Mouse (Mus musculus): ENCODE measurements at regions not wholly inside any gene's neighbourhood (a gene's known extent, or its start where the extent isn't known, plus 50 kb on each side); places are given as distances from the start of the nearest gene placed in this dataset.

DNA sequence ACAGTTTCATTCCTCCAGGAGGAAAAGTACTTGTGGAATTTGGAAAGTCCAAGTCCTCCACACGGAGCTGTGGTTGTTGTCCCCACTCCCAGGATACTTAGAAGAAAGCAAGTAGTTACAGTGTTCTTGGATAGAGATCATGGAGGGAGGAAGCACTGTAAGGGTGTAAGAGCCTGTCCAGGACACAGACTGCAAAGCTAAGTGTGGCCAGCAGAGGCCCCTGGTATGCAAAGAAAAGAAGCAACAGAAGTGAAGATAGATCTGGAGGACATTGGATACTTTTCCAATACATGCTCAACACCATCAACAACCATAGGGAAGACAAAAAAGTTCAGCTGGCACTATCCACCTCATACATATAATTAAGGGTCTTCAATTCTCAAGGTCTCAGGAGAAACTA is 197.4 kb downstream of the Meis1 start:
- DNase-seq = no peak

DNA sequence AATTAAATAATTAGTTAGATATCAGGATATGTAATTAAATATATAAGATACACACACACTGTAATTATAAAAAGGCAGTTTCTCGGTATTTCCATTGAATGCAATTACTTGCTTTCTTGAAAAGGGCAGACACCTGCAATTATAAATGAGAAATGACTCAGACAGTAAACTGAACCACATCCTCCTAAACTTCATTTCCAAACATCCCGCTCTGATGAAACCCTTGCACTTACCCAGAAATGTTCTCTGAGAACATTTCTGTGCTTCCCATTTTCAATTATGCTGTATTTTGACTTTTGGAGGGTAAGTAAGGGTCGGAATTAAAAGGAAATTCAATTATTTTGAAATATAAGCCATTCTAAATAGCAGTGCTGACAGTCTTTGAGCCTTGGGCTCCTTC is 204.7 kb downstream of the Meis1 start:
- DNase-seq = no peak

DNA sequence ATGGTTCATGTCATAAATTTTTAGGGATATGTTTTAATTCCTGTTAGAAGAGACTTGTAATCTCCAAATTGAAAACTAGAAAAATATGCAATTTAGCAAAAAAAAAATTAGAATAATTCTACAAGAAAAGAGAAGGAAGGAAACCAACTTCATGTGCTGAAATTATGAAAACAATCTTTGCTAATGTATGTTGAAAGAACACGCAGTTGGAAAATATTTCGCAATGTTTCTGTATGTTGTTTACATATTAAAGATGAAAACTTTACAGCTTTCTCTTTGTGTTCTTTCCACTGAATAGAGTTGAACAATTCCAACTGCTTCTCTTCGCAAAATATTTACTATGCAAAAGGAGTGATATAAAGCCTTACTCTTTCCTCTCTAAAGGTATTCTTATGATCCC is 251.3 kb downstream of the Meis1 start:
- DNase-seq = no peak

DNA sequence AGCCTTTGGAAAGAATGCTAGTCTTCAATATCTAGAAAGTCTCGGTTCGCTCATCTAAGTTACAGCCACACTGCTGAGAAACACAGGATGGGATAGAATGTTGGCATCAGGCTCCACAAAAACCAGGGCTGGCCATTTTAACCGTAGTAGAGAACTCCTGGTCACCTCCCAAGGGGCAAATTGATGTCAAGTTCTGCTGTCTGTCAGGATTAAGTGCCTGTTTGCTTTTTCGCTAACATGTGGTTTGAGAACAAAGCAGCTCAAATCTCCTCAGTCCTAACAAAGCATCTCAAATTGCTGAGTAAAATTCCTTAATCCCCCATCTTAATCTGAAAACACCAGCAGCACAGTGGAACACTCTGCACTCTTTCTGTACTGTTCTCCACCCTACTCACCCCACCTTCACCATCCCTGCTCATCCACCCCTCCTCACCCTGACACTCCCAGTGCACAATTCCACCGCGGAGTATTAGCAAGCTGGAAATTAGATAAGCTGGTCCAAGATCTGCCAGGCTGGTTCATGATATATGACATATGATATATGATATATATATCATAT is 252.2 kb downstream of the Meis1 start:
- no peak for DNase-seq

DNA sequence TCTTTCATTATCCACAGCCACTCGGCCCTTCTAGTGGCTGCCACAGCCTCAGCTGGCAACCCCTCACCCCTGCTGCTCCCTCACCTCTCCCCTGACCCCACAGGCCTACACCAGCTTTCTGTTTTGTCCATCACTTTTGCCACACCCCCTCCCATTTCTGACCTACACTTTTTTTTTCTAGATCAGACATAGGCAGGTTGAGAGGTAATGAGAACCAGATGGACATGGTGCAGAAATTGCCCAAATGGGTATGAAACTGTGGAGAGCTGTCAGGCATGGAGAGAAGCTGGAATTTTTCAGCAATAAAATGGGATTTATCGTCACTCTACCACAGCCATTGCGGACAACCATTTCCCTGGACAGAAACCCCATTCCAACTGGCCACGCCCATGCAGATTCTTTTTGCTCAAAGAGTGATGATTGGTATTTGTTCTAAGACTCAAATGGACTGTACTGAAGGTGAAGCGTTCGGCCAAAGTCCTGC is 260.2 kb downstream of the Meis1 start:
- no peak for DNase-seq

DNA sequence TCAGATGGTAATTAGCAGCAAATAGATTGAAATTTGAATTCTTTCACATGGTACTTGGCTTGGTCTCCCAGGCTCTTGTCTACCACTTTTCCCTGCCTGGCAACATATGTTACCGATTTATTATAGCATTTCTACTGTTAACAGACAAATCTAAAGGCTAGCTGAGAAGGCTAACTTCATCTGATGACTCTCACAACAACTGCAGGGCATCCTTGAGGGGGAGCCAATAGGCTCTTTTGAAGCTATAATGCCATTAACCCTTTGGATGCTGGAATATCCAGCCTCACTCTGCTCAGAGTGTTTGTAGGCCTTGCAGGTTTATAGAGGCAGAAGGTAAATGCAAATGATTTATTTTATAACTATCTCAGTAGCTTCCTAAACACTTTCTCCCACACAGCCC is 262.2 kb downstream of the Meis1 start:
- no peak for DNase-seq

DNA sequence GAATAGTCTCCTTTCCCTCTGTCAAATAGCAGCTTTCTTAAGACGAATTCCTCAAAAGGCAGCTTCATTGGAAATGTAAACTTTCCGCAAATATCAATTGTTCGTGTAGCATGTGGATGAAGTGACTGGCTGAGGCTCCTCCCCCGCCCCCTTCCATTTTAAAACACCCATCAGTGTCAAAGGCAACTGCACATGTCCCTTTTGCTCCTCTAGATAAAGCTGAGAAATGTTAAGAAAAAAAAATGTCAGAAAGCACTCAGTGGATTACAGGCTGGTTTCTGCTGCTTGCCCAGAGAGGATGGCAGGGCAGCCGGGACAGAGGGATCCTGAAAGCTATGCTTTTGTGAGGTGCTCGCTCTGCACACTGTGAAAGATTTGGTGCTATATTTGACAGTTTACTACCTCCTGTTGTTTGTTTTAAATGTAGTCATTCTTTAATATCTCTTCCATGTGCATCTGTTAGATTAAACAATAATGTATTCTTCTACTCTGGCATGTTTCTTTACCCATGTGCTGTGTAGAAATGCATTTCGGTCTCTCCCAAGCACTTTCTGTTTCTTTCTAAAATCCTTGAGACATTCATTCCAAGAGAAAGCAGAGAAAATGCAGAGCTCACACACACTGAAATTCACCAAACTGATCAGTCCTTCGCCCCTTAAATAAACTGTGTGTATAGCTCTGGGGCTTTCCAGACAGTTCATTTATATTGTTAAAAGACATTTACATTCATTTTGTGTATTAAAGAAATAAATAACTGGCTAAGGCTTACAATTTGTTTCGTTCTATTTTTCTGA is 263.9 kb downstream of the Meis1 start:
- no peak for DNase-seq

DNA sequence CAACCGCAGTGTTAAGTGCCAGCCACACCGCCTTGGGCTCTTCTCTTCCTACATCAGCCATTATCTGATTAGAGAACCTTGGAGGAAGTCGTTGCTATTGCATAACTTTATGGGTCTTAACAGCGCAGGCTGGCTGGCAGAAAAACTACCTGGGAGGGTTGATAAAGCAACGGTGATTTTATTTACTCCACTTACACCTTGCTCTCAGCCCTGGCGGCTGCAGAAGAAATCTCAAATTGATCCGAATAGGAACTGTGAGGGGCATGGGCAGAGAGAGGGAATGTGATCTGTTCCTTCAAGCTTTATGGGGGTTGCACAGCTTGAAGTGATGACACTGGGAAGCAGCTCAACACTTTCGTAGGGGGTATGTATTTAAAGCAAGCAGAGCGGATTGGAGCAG is 264.9 kb downstream of the Meis1 start:
- DNase-seq = no peak

DNA sequence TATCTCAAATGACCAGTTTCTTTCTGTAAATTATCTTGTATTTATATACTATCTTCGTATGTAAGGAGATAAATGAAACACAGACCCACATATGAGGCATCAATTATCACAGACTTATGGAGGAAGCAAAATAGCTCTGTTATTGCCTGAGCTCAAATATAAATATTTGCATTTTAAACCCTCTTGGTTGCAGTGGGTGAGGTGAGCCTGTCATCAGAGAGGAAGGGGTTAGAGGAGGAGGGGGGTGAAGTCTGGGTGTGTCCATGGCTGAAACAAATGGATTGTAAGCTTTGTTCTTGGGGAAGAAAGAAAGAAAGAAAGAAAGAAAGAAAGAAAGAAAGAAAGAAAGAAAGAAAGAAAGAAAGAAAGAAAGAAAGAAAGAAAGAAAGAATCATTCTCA is 265.5 kb downstream of the Meis1 start:
- no peak for DNase-seq

DNA sequence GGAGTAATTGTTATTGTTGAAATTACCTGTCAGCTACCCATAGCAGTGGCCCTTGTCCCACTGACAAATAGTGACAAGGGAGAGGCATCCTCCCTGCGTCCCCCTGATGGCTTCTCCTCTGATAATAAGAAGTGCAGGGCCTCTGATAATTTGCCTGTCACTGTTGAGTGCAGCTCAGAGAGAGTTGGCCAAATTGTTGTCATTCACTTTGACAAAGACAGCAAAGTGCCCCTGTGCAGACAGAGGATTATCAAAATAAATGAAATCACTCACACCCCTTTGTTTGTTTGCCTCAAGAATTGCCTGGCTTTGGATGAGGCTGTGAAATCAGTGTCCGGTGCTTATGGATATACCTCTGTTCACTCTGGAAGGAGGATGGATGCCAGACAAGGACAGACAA is 266.3 kb downstream of the Meis1 start:
- no peak for DNase-seq

DNA sequence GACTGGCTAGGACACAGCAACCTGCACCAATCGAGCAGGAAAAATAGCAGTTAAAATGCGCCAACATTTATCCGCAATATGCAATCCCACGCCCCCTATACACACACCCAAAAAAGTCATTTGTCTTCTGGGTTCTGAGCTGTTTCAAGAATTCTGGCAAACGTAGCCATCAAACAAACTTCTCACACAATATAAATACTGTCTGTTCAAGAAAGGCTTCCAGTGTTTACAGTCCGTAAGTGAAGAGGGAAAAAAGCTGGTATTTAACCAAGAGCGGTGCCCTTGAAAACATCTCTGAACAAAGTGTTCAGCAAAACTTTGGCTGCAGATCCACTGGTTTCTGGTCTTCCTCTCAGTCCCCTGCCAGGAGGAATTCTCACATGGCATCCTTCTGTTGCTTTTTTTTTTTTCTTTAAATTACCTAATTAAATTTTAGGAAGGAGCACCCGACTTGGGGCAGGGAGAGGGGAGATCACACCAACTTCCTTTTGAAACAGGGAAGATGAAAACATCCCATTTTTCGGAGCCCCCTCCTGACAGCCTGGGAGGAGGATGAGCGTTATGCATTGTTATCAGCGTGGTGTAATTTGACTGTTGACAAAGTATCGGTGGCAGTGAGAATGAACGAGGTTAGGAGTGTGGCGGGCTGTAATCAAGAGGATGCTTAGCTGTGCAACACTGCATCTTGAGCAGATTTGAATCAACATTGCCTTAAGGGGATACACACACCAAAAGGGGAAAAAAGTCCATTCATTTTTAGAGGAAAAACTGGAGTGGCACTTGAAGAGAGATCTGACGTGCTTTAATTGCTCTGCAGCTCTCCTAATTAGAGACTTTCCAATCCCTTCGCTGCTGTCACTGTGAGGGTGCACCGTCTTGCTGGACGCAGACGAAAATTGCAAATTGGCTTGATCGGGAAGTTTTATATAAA is 267.6 kb downstream of the Meis1 start:
- no peak for DNase-seq

DNA sequence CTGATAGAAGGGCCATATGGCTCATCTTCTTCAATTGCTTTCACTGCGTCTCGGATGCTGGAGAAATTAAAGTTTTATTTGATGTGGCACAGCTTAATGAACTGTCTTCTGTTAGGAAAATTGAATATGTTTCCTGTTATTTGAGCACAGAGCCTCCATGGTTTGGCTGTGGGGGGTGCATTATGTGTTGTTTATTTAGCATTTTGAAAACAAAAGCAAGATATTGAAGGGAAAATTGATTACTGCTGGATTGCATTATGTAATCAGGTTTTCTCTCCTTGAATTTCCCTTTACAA is 268.8 kb downstream of the Meis1 start:
- no peak for DNase-seq

DNA sequence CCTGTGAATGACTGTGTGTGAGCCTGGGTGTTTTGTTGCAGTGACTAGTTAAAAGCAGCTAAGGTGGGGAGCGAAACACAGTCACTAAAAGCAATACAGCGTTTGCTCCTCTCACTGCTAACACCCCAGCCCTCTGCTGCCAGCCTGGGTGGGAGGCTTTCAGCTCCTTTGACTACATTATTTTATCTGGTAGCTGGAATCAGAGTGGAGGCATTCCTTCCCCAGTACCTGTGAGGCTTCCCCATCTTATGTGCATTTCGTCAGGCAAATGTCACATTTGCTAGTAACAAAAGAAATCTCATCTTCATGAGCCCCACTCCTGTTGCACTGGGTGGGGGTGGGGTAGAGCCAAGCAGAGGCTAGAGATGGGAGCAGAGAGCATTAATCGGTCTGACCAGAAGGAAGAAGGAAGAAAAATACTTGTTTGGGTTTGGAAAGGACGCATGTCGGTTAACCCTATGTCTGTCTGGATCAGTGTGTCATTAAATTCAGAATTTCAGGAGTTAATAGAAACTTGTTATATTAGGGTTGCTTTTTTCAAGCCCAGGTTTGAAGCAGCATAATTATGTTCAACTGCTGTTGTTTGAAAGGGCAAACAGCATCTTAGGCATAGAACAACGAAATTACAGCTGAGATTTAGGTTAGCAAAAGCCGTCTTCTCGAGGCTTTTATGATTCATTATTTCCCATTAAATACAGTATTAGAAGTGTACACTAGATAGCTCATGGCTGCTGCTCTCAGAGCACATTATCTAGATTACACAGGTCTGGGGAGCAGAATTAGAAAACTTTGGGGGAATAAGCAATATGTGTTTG is 269.3 kb downstream of the Meis1 start:
- DNase-seq = no peak

DNA sequence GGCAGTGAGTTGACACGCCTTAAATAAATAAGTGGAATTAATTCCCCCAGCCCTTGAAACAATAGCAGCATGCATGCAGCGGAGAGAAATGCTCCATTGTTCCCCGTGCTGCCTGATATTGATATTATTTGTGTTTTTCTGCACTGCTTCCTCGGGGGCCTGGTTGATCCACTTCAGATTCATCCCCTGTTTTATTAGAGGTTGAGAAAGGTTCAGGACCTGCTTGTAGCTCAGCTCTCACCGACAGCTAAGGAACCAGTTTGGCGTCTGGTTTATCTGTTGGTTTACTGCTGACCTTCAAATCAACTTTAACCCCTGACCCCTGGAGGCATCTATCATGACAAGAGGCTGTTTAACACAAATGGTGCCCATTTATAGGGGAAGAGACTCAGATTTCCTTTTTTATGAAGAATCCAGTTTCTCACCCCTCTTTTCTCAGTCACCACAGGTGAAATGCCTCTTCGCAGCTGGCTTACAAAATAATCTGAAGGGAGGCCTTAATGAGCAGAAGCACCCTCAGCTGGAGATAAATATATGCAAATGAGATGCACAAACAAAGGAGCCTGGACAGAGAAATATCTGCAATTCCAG is 270.8 kb downstream of the Meis1 start:
- no peak for DNase-seq

DNA sequence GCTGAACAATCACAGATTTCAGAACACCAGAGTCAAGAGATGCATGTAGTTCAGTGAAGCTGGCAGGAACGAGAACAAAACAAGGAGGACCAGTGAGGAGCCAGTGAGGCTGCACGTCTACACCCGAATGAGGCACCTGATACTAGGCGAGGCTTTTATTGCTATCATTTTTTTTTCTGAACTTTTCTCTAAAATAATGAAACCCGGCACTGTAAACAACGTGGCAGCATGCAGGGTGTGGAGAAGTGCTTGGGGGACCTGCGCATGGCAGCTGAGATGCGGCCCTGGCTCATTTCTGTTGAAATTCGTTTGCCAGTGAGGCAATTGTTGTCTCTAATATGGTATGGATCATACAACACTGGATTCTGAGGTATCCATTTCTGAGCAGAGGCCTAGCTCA is 271.4 kb downstream of the Meis1 start:
- DNase-seq = no peak

DNA sequence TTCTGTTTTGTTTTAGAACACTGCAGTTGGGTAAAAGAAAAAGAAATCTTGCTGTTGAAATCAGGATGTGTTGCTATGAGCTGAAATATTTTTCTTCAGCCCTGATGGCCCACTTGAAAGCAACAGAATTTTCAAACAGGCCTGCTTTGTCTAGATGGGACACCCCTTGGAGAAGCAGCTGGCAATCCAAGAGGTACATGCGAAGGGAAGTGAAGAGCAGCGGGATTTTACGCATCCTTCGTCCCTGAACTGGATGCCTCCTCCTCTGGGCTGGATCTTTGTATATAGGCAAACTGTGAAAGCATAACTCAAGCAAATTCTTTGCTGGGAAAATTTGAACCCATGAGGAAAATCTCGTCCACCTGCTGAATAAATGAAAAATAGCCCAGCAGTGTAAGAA is 272.3 kb downstream of the Meis1 start:
- no peak for DNase-seq

DNA sequence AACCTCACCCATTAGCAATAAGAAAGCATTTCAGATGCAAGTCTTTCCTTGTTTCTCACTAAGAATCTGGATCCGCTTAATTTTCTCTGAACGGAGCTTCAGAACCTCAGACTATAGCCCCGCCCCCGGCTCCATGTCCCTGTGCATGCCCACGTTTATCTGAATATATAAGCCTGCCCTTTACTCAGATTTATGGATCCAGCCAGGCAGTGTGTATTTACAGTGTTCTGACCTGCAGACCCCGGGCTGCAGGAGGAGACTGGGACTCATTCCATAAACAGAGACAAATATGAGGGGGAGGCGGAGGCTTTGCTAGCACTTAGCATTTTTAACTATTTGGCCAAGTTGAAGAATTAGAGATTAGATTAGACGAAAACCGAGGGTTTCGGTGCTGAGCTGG is 272.9 kb downstream of the Meis1 start:
- DNase-seq = no peak

DNA sequence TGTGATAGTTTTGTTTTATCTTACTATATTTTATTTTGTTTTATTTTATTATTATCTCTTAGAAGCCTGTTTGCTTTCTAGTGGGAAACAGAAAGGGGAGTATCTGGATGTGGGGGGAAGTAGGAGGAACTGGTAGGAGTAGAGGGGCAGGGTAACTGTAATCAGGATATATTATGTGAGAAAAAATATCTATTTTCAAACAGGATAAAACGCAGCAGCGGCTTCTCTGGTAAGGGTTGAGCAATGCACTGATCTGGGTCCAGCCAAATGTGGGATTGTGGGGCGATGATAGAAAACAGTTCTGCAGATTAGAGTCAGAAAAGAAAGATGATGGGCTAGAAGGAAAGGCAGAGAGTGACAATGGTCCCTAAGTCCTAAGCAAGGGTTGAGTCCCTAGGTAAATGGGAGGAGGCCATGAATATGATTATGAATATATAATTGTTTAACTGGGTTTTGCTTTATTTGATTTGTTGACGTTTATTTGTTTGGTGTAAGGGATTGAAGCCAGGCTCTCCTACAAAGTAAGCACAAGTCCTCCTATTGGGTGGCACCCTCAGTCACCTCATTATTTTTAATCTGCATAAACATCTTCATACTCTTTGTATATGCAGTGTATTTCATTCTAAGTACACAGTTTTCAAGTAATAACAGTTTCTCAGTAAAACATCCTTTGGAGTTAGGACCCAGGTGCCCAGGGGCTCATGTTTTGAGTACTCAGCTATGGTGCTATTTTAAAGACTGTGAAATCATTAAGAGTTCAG is 283.7 kb downstream of the Meis1 start:
- no peak for DNase-seq

DNA sequence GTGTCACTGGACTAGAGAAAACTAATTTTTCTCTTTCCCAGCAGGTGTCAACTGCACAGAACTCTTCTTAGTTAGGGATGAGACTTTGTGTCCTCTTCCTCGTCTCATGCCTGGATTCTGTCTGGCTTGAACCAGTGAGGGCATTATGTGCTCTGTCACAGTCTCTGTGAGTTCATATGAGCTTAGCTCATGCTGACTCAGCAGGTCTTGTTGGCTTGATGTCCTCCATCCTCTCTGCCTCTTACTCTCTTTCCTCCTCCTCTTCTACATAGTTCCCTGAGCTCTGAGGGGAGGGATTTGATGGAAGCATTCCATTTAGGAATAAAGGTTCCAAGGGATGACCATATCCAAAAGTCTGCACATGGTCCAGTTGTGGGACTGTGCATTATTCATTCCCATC is 284.7 kb downstream of the Meis1 start:
- DNase-seq = no peak

DNA sequence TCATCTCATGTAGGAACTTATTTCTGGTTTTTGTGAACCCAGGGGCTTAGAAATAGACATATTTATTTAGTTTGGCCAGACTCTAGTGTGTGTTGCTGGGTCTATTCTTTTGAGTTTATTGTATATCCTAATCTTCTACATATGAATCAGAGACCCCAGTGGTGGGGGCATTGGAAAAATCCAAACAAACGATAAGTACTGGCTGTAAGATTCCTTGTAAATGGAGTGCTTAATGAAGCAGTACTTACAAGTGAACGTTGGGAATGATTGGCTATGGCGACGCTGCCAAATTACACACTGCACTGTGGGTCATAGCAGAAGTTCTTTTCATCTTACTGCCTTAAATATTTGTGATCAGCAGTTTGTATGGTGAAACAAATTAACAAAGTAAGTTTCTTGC is 289.0 kb downstream of the Meis1 start:
- DNase-seq = no peak

DNA sequence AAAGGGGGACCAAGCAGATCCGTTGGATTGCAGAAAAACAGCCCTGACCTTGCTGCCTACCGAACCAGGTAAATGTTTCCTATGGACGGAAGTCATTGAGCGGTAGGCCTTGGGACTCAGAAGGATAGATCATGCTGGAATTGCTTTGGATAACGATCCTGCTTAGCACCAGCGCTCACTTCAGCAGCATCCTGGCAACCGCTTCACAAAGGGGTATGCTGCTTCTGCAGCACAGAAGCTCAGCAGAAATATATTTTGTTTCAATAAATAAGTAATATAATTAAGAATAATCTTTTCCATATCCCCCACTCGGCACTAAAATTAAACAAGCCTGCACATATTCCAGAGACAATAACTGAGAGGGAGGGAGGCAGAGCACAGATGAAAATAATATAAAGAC is 296.0 kb downstream of the Meis1 start:
- no peak for DNase-seq

DNA sequence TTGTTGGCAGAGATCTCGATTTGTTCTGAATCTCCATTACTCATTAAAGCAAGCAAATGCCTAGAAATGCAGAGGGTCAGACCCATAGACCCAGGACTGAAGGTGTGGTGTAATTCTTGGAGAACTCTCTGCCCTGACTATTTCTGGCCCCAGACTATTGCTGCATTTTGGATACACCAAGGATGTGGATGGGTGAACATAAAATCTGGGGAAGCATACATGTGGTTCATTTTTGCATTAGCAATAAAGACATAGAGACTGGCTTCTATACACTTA is 303.0 kb downstream of the Meis1 start:
- DNase-seq = no peak
